Mouse (Mus musculus) lung, adult 2 months (tissue): ENCODE data around the gene Cit.

ENCODE experiments used
- CTCF ChIP-seq: fragments of 200-500 bp; IDR thresholded peaks from 2 replicates; pipeline ENCODE4 v1.5.1; 2011; ENCODE audit warnings: mild to moderate bottlenecking, low read length, control low read depth; ENCODE audit not compliant: insufficient read depth
- POLR2A ChIP-seq: fragments of 200-500 bp; IDR thresholded peaks from 2 replicates; pipeline ENCODE4 v1.6.1; 2011; ENCODE audit warnings: low read depth, mild to moderate bottlenecking, control low read depth, low read length, borderline replicate concordance; ENCODE audit errors: extremely low read depth

GRCm38 (mm10) chr5:115928786-115929507 lies 83.9 kb downstream of the Cit start:
- no peak for TF ChIP-seq POLR2A
- peak; percentile 27; the same call in 1 of the 2 replicates for TF ChIP-seq CTCF
